Mouse (Mus musculus) forebrain, postnatal 0 days (tissue): Measurements from ENCODE around the gene Itpa. TPM values are rescaled to one million over a fixed set of nuclear protein-coding genes. Genes with fewer than 3 reads are reported as not detected.

Source experiments
- ATAC-seq: fragments of 200-750 bp; cut with Nextera tagmentation; 2 replicates; pipeline ENCODE4 v1.8.0; 2017; ENCODE audit warnings: mild to moderate bottlenecking, moderate library complexity
- DNase-seq: peaks from one replicate; pipeline ENCODE4 v3.0.0-alpha.2; 2015
- H3K27ac ChIP-seq: fragments of 300-500 bp; sonication (generic); 2 replicates; pipeline ENCODE4 v1.5.1; 2014; ENCODE audit warnings: low read depth, mild to moderate bottlenecking, antibody characterized with exemption, low read length, moderate library complexity, mixed read lengths
- H3K27me3 ChIP-seq: fragments of 300-500 bp; sonication (generic); 2 replicates; pipeline ENCODE4 v1.6.1; 2014; ENCODE audit warnings: mild to moderate bottlenecking, low read length, mixed read lengths; ENCODE audit not compliant: insufficient read depth
- H3K36me3 ChIP-seq: fragments of 300-500 bp; sonication (generic); 2 replicates; pipeline ENCODE4 v1.6.1; 2014; ENCODE audit warnings: mild to moderate bottlenecking, moderate library complexity; ENCODE audit not compliant: insufficient read depth
- H3K4me1 ChIP-seq: fragments of 300-500 bp; sonication (generic); 2 replicates; pipeline ENCODE4 v1.6.1; 2014; ENCODE audit warnings: antibody characterized with exemption; ENCODE audit not compliant: insufficient read depth
- H3K4me2 ChIP-seq: fragments of 300-500 bp; sonication (generic); 2 replicates; pipeline ENCODE4 v1.6.1; 2014; ENCODE audit warnings: low read depth, mild to moderate bottlenecking, moderate library complexity
- H3K4me3 ChIP-seq: fragments of 300-500 bp; sonication (generic); 2 replicates; pipeline ENCODE4 v1.5.1; 2014; ENCODE audit warnings: low read depth, low read length, mixed read lengths
- H3K9ac ChIP-seq: fragments of 300-500 bp; sonication (generic); 2 replicates; pipeline ENCODE4 v1.6.1; 2014; ENCODE audit warnings: mild to moderate bottlenecking
- H3K9me3 ChIP-seq: fragments of 300-500 bp; sonication (generic); 2 replicates; pipeline ENCODE4 v1.6.1; 2016; ENCODE audit warnings: low read length
- CTCF ChIP-seq: sonication (generic); IDR thresholded peaks from 2 replicates; pipeline ENCODE4 v1.5.1; 2016; ENCODE audit warnings: antibody characterized with exemption, control low read depth, low read depth
- WGBS: fragments of 180-500 bp; shearing (Covaris S2); extraction: QIAGEN DNeasy Blood & Tissue Kit; methylation state at CpG from one replicate; pipeline ENCODE4 v1.1.7; 2014; 5-methylcytosine and 5-hydroxymethylcytosine counted together
- polyA plus RNA-seq: library from polyadenylated mRNA; unstranded; fragments of >200 nt; fragmentation: Nextera tagmentation; extraction: Ambion mirVana; gene quantifications from 2 replicates; pipeline ENCODE4 v1.2.1, GENCODE M21; 2015
- total RNA-seq: library from RNA; depleted of rRNA; stranded (reverse); fragments of >200 nt; gene quantifications from 2 replicates; pipeline ENCODE4 v1.2.3, GENCODE M21; 2014; rRNA removed

Gene Itpa
- total and polyA plus RNA-seq, 2 experiments from 2014 or later: 128 to 151 TPM

- Histone ChIP-seq H3K4me2 (no peak overlapping the region), H3K4me1 (no peaks in the 10 kb centered on the region), H3K27me3 (no peaks in the 10 kb centered on the region), H3K4me3 (no peak overlapping the region), H3K9me3 (no peaks in the 10 kb centered on the region), H3K9ac (no peak overlapping the region), H3K36me3 (peaks cover 78% of the 10 kb centered on the region), H3K27ac (no peak overlapping the region)
- DNase-seq (no peak), ATAC-seq (no peak)
- WGBS: 84% methylated on average over 6 of the region's 6 CpGs
- no peak for TF ChIP-seq CTCF
Measured at GRCm38 (mm10) chr2:130717951-130718350, 50.5 kb downstream of the Itpa start.

DNA sequence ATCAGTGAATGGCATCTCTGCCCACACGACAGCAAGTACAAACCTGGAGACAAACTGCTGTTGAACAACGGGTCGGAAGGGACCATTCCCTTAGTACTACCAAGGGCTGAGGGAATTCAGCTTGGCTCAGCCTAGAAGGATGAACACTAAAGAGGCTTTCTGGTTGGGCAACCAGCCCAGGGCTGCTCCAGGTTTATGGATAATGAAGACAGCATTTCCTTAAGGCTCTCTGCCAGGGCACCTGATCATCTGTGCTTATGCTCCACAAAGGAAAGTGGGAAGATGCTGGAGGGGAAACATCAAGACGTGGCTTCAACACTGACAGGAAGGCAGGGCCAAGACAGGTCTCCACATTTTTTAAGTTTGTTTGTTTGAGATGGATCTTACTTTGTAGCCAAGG, 57.0 kb downstream of the Itpa start:
- Histone ChIP-seq H3K27ac (no peak overlapping the region), H3K36me3 (peaks cover 85% of the 10 kb centered on the region), H3K9me3 (no peaks in the 10 kb centered on the region), H3K9ac (no peak overlapping the region), H3K4me3 (no peak overlapping the region), H3K27me3 (no peaks in the 10 kb centered on the region), H3K4me1 (no peaks in the 10 kb centered on the region), H3K4me2 (no peak overlapping the region)
- 75% methylated on average over 4 of the region's 4 CpGs for WGBS
- no peak for DNase-seq
- TF ChIP-seq CTCF: no peak
- no peak for ATAC-seq

DNA sequence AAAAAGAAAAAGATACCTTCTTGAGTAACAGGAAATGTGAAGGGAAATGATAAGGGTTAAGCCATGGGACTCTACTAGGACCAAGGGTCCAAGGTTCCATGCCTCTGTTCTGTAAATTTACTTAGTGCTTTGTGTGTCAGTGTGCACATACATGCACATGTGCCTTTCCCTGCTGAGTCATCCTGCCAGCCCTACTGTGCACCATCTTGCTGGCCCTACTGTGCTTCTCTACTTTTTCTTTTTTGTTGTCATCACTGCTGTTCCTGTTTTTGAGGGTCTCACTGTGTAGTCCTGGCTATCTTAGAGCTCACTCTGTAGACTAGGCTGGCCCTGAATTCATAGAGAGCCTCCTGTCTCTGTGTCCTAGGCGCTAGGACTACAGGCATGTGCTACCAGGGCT, 60.3 kb downstream of the Itpa start:
- no peak overlapping the region for H3K9ac ChIP-seq
- 95% methylated on average over 1 of the region's 1 CpGs for WGBS
- no peak for TF ChIP-seq CTCF
- ATAC-seq (no peak), DNase-seq (no peak)
- H3K4me3 ChIP-seq: no peak overlapping the region
- no peaks in the 10 kb centered on the region for H3K27me3 ChIP-seq
- no peaks in the 10 kb centered on the region for H3K4me1 ChIP-seq
- peaks cover 93% of the 10 kb centered on the region for H3K36me3 ChIP-seq
- H3K27ac ChIP-seq: no peak overlapping the region
- no peaks in the 10 kb centered on the region for H3K9me3 ChIP-seq
- H3K4me2 ChIP-seq: no peak overlapping the region

DNA sequence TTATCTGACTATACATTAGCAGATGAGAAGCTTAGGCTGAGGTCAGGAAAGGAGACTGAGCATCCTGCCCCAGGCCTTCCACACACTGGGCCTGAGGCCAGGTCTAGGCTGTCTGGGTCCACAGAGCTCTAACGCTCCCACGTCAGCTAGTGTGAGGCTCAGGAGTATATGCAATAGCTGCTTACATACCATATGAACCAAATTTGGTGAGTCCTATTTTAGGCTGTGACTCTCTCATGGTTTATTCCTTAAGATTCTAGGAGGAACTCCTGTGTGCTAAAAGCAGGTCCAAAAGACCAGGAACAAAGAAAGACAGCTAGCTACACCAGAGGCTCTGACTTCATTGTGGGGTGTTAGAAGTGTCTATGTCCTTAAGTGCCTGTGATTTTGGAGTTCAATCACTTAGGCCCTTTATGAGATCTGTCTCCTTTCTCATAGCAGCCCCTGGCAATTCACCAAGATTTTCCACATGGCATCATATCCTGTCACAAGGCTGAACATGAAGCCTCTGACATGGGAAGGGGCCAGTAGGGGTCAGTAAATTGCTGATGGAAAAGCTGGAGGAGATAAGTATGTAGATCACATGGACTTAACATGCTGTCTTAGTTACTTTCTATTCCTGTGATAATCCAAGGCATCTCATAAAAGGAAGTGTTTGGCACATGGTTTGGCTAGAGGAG, 61.6 kb downstream of the Itpa start:
- no peak overlapping the region for H3K27ac ChIP-seq
- DNase-seq (no peak), ATAC-seq (no peak)
- peaks cover 87% of the 10 kb centered on the region for H3K36me3 ChIP-seq
- no peaks in the 10 kb centered on the region for H3K9me3 ChIP-seq
- H3K9ac ChIP-seq: no peak overlapping the region
- H3K27me3 ChIP-seq: no peaks in the 10 kb centered on the region
- 100% methylated on average over 2 of the region's 2 CpGs for WGBS
- H3K4me1 ChIP-seq: no peaks in the 10 kb centered on the region
- no peak for TF ChIP-seq CTCF
- H3K4me3 ChIP-seq: no peak overlapping the region
- H3K4me2 ChIP-seq: no peak overlapping the region

GRCm38 (mm10) chr2:130730746-130731145, 63.3 kb downstream of the Itpa start:
- Histone ChIP-seq H3K4me1 (no peaks in the 10 kb centered on the region), H3K9me3 (no peaks in the 10 kb centered on the region), H3K4me2 (no peak overlapping the region), H3K27me3 (no peaks in the 10 kb centered on the region), H3K27ac (no peak overlapping the region), H3K9ac (no peak overlapping the region), H3K4me3 (no peak overlapping the region), H3K36me3 (peaks cover 87% of the 10 kb centered on the region)
- no peak for DNase-seq
- no peak for TF ChIP-seq CTCF
- ATAC-seq: no peak
- 89% methylated on average over 9 of the region's 9 CpGs for WGBS

Other genes with a start within 250 kb of the Itpa start
- gene Vps16, start 243.3 kb upstream of the Itpa start, total RNA-seq: 78.7 and 99.8 TPM in 2 replicates
- 68.7 and 76.7 TPM in 2 replicates for gene Vps16, start 243.3 kb upstream of the Itpa start, polyA plus RNA-seq
- gene Pced1a, start 242.9 kb upstream of the Itpa start, total RNA-seq: 15.9 and 18.0 TPM in 2 replicates
- 7.9 and 9.2 TPM in 2 replicates for gene Pced1a, start 242.9 kb upstream of the Itpa start, polyA plus RNA-seq
- gene Ptpra, start 217.3 kb upstream of the Itpa start, total RNA-seq: 154 and 167 TPM in 2 replicates
- gene Ptpra, start 217.3 kb upstream of the Itpa start, polyA plus RNA-seq: 142 and 162 TPM in 2 replicates
- gene Mrps26, start 103.9 kb upstream of the Itpa start, total RNA-seq: 46.2 and 59.7 TPM in 2 replicates
- 113 and 119 TPM in 2 replicates for gene Mrps26, start 103.9 kb upstream of the Itpa start, polyA plus RNA-seq
- 4.0 and 8.8 TPM in 2 replicates for gene Oxt, start 91.4 kb upstream of the Itpa start, total RNA-seq
- 2.2 and 8.1 TPM in 2 replicates for gene Oxt, start 91.4 kb upstream of the Itpa start, polyA plus RNA-seq
- 87.2 and 92.1 TPM in 2 replicates for gene Avp, start 85.1 kb upstream of the Itpa start, total RNA-seq
- 83.0 and 181 TPM in 2 replicates for gene Avp, start 85.1 kb upstream of the Itpa start, polyA plus RNA-seq
- 10.0 and 11.0 TPM in 2 replicates for gene Fastkd5, start 37.6 kb upstream of the Itpa start, total RNA-seq
- gene Fastkd5, start 37.6 kb upstream of the Itpa start, polyA plus RNA-seq: 7.1 and 8.1 TPM in 2 replicates
- gene Ubox5, start 37.6 kb upstream of the Itpa start, total RNA-seq: 5.5 and 6.6 TPM in 2 replicates
- 5.9 and 7.3 TPM in 2 replicates for gene Ubox5, start 37.6 kb upstream of the Itpa start, polyA plus RNA-seq
- 33.5 and 35.5 TPM in 2 replicates for gene Lzts3, start 24.8 kb upstream of the Itpa start, total RNA-seq
- gene Lzts3, start 24.8 kb upstream of the Itpa start, polyA plus RNA-seq: 4.7 and 11.3 TPM in 2 replicates
- 33.8 and 40.1 TPM in 2 replicates for gene Ddrgk1, start 3.0 kb upstream of the Itpa start, total RNA-seq
- 73.0 and 77.4 TPM in 2 replicates for gene Ddrgk1, start 3.0 kb upstream of the Itpa start, polyA plus RNA-seq
- 0.31 and 0.76 TPM in 2 replicates for gene Slc4a11, start 29.9 kb downstream of the Itpa start, total RNA-seq
- 0.28 and 0.51 TPM in 2 replicates for gene Slc4a11, start 29.9 kb downstream of the Itpa start, polyA plus RNA-seq
- 88.5 and 97.9 TPM in 2 replicates for gene 4930402H24Rik, start 238.8 kb downstream of the Itpa start, total RNA-seq
- 31.3 and 49.2 TPM in 2 replicates for gene 4930402H24Rik, start 238.8 kb downstream of the Itpa start, polyA plus RNA-seq
- 61.2 and 80.3 TPM in 2 replicates for gene Atrn, start 238.9 kb downstream of the Itpa start, total RNA-seq
- gene Atrn, start 238.9 kb downstream of the Itpa start, polyA plus RNA-seq: 9.1 and 11.4 TPM in 2 replicates